Mouse (Mus musculus) embryonic fibroblast, embryonic 13.5 days (primary cell): ENCODE data around the gene Parm1.

Experiments
- CTCF ChIP-seq: IDR thresholded peaks from 2 replicates; pipeline ENCODE4 v1.5.1; 2011; ENCODE audit warnings: mild to moderate bottlenecking, control low read depth, low read length, moderate library complexity, borderline replicate concordance; ENCODE audit not compliant: insufficient read depth
- POLR2A ChIP-seq: IDR thresholded peaks from 2 replicates; pipeline ENCODE4 v1.6.1; 2011; ENCODE audit warnings: low read depth, mild to moderate bottlenecking, control low read depth, low read length, moderate library complexity

GRCm38 (mm10) chr5:91610499-91610898, 93.1 kb downstream of the Parm1 start:
- no peak for TF ChIP-seq POLR2A
- no peak for TF ChIP-seq CTCF
